Mouse (Mus musculus) ES-Bruce4 (cell line): ENCODE measurements around the gene Sfrp2.

Experiments used
- CTCF ChIP-seq: IDR thresholded peaks from one replicate; pipeline ENCODE4 v1.8.1; 2011; ENCODE audit warnings: low read depth, low read length
- EP300 ChIP-seq: IDR thresholded peaks from 2 replicates; pipeline ENCODE4 v1.6.1; 2011; ENCODE audit warnings: low read depth, low read length; ENCODE audit not compliant: insufficient read depth
- POLR2A ChIP-seq: IDR thresholded peaks from one replicate; pipeline ENCODE4 v1.8.1; 2011; ENCODE audit warnings: low read length; ENCODE audit not compliant: insufficient read depth

DNA sequence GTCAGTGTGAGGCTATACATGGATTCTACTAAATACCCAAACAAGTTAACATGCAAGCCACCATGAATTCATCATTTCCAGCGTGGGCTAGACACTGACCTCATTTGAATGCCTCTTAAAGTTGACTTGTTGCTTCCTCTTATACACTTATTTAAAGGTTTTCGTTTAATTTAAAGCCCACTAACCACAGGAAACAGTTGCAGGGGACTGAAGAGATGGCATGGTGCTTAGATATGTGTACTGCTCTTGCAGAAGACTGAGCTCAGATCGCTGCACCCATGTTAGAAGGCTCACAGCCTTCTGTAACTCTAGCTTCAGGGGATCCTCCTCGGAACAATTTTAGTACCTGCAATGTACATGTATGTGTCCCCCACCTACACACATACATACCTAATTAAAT is 47.5 kb upstream of the Sfrp2 start:
- TF ChIP-seq POLR2A (no peak), CTCF (no peak), EP300 (no peak)
